Mouse (Mus musculus): Measurements from ENCODE around the gene Fbxw2.
"Not testable (repeated sequence)": the region's sequence is repeated elsewhere in the genome, so short reads cannot be mapped to it uniquely, and the experiment has no call there.

The Fbxw2 gene
- long read RNA-seq, experiment 1, full-length matches to known transcripts: 28 of 35 reads
- long read RNA-seq, experiment 1, partial matches to known transcripts: 3 of 35 reads
- long read RNA-seq, experiment 1, other reads (novel, unspliced or antisense): 4 of 35 reads
- long read RNA-seq, experiment 2, full-length matches to known transcripts: 25 of 29 reads
- long read RNA-seq, experiment 2, partial matches to known transcripts: 3 of 29 reads
- long read RNA-seq, experiment 2, other reads (novel, unspliced or antisense): 1 of 29 reads

- intact Hi-C loops (cut with DNase I): loop anchor here (5.0 to 10.0 kb wide), 2 partner anchors 46 to 79 kb away; partner anchors contain the start of genes Cutal and Psmd5
These were observed at the start of gene Fbxw2 for GRCm38 (mm10) chr2:34825827-34826459. TSS of gene Fbxw2 (minus strand) at chr2:34826311.

GRCm38 (mm10) chr2:34874816-34875345 lies 48.8 kb upstream of the Fbxw2 start, which contains the start of gene Psmd5:
TSS of gene Psmd5 (minus strand) at chr2:34874968.
- intact Hi-C loops (cut with DNase I): loop anchor here (5.0 kb wide), 1 partner anchor 48 kb away; the partner anchor contains the start of gene Fbxw2

GRCm38 (mm10) chr2:34874271-34874670 lies 48.2 kb upstream of the Fbxw2 start, which contains the start of gene Cutal:
TSS of gene Cutal (plus strand) at chr2:34874396.
- intact Hi-C loops (cut with DNase I): loop anchor here (5.0 kb wide), 1 partner anchor 47 kb away; the partner anchor contains the start of gene Fbxw2

GRCm38 (mm10) chr2:34870520-34871474 lies 44.7 kb upstream of the Fbxw2 start:
- intact Hi-C loops (cut with DNase I): loop anchor here (5.0 kb wide), 1 partner anchor 43 kb away; the partner anchor contains the start of gene Fbxw2

- intact Hi-C loops (cut with DNase I): loop anchor here (5.0 kb wide), 1 partner anchor 42 kb away; the partner anchor contains the start of gene Fbxw2
These were observed 43.6 kb upstream of the Fbxw2 start for GRCm38 (mm10) chr2:34869680-34870079.

- intact Hi-C loops (cut with DNase I): no loop called here
These were observed 31.6 kb upstream of the Fbxw2 start for GRCm38 (mm10) chr2:34857728-34858127.

- intact Hi-C loops (cut with DNase I): no loop called here
These were observed 29.2 kb upstream of the Fbxw2 start for GRCm38 (mm10) chr2:34855265-34855664.

GRCm38 (mm10) chr2:34847702-34848101 lies 21.6 kb upstream of the Fbxw2 start:
- intact Hi-C loops (cut with DNase I): no loop called here

- intact Hi-C loops (cut with DNase I): no loop called here
These were observed 17.3 kb upstream of the Fbxw2 start for GRCm38 (mm10) chr2:34843211-34843939.

- intact Hi-C loops (cut with DNase I): no loop called here
These were observed 15.6 kb upstream of the Fbxw2 start for GRCm38 (mm10) chr2:34841706-34842105.

GRCm38 (mm10) chr2:34840143-34840542 lies 14.0 kb upstream of the Fbxw2 start:
- intact Hi-C loops (cut with DNase I): not testable (repeated sequence)

GRCm38 (mm10) chr2:34835669-34836068 lies 9.6 kb upstream of the Fbxw2 start:
- intact Hi-C loops (cut with DNase I): no loop called here

- intact Hi-C loops (cut with DNase I): no loop called here
These were observed 7.5 kb upstream of the Fbxw2 start for GRCm38 (mm10) chr2:34833624-34834023.

- intact Hi-C loops (cut with DNase I): not testable (repeated sequence)
These were observed 6.8 kb upstream of the Fbxw2 start, which contains the start of gene Gm34653 for GRCm38 (mm10) chr2:34832766-34833457. TSS of gene Gm34653 (plus strand) at chr2:34833007.

GRCm38 (mm10) chr2:34830066-34830465 lies 4.0 kb upstream of the Fbxw2 start:
- intact Hi-C loops (cut with DNase I): not testable (repeated sequence)

GRCm38 (mm10) chr2:34828026-34828425 lies 1.9 kb upstream of the Fbxw2 start:
- intact Hi-C loops (cut with DNase I): loop anchor here (5.0 to 10.0 kb wide), 2 partner anchors 44 to 77 kb away; partner anchors contain the start of genes Cutal and Psmd5

- intact Hi-C loops (cut with DNase I): loop anchor here (5.0 to 10.0 kb wide), 2 partner anchors 45 to 77 kb away; partner anchors contain the start of genes Cutal and Psmd5
These were observed 1.5 kb upstream of the Fbxw2 start for GRCm38 (mm10) chr2:34827591-34827990.

- intact Hi-C loops (cut with DNase I): loop anchor here (5.0 to 10.0 kb wide), 2 partner anchors 46 to 78 kb away; partner anchors contain the start of genes Cutal and Psmd5
These were observed 535 bp upstream of the Fbxw2 start for GRCm38 (mm10) chr2:34826460-34827231.

All from adrenal gland (tissue).